19 mouse cellular contexts compared by ENCODE assay signal in the genomic region with DNA sequence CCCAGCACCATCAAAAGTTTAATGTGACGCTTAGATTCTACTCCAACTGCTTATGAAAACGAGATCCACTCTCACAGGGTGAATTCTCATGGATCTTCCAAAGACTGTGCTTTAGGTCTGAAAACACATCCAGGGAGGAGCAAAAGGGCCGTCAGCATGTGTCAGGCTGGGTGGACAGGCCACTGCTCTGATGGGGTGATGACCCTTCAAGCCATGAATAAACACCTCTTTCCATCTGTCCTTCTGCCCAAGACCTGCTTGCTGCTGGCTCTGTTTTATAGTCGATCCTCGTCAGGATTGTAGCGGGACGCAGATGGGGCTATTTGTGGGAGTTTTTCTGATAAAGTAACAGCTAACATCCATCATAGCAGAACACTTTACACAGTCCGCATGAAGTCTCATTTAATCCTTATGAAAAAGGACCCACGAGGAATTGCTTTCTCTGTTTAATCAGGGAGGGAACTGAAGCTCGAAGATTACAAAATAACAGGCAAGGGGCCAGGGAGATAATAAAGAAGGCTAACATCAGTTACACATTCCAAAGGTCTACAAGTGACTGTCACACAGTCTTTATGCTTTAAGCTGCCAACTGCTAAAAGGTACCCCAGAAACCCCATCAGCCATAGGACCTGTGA. TPM values are rescaled to one million over a fixed set of nuclear protein-coding genes. Genes with fewer than 3 reads are reported as not detected.
DNase-seq lines count a peak whose midpoint lies in the region; ATAC-seq lines count a peak whose summit lies in the region.
"Had no signal": no experiment of that assay in that cellular context is flagged by ENCODE, and none has a peak within 500 bp of the region (broad histone marks: within the 10 kb centered on the region; RNA-seq: fewer than 3 reads in every experiment).

No protein-coding gene starts in this region.

- ATAC-seq in forebrain, embryonic 12.5 days (ENCODE audit: low FRiP score), result no peak
- no peak for ATAC-seq in heart, embryonic 16.5 days (replicated peaks; ENCODE audit: extremely low read depth, insufficient read depth, low FRiP score)
- peak; percentile 64; the same call in 1 of the 2 replicates for ATAC-seq in liver, embryonic 16.5 days (ENCODE audit: low read depth)
- ATAC-seq: activated CD4-positive, CD25-positive, alpha-beta regulatory T cell, adult 4 months; inflammation-experienced regulatory T-cells, adult 6 months had no signal

- H3K27me3 ChIP-seq in forebrain, embryonic 12.5 days, result no peaks in the 10 kb centered on the region
- H3K27me3 ChIP-seq in forebrain, embryonic 10.5 days (ENCODE audit: poor library complexity, severe bottlenecking), result no peaks in the 10 kb centered on the region
- no peaks in the 10 kb centered on the region for H3K27me3 ChIP-seq in heart, embryonic 16.5 days (ENCODE audit: control insufficient read depth, insufficient read depth, low read length)
- no peaks in the 10 kb centered on the region for H3K27me3 ChIP-seq in heart, embryonic 10.5 days (ENCODE audit: insufficient read depth, poor library complexity, severe bottlenecking)
- H3K27me3 ChIP-seq in liver, embryonic 16.5 days (ENCODE audit: control insufficient read depth, insufficient read depth, low read depth, low read length), result no peaks in the 10 kb centered on the region
- no peaks in the 10 kb centered on the region for H3K27me3 ChIP-seq in embryonic facial prominence, embryonic 10.5 days (replicated peaks; ENCODE audit: low read depth, poor library complexity, severe bottlenecking)
- H3K27me3 ChIP-seq: midbrain, embryonic 12.5 days; neural tube, embryonic 12.5 days had no signal

- H3K4me1 ChIP-seq in forebrain, embryonic 12.5 days, result peaks cover 23% of the 10 kb centered on the region
- no peaks in the 10 kb centered on the region for H3K4me1 ChIP-seq in forebrain, embryonic 10.5 days
- peaks cover 29% of the 10 kb centered on the region for H3K4me1 ChIP-seq in heart, embryonic 16.5 days (ENCODE audit: control insufficient read depth, insufficient read depth, low read length)
- H3K4me1 ChIP-seq in heart, embryonic 10.5 days, result peaks cover 15% of the 10 kb centered on the region; the same call in 1 of the 2 replicates
- no peaks in the 10 kb centered on the region; the same call in none of the 2 replicates for H3K4me1 ChIP-seq in liver, embryonic 16.5 days (ENCODE audit: control insufficient read depth, low read depth, low read length)
- H3K4me1 ChIP-seq in embryonic facial prominence, embryonic 10.5 days, result peaks cover under 1% of the 10 kb centered on the region; the same call in 1 of the 2 replicates
- H3K4me1 ChIP-seq: limb, embryonic 10.5 days had no signal

- no peaks in the 10 kb centered on the region for H3K9me3 ChIP-seq in forebrain, embryonic 12.5 days
- no peaks in the 10 kb centered on the region for H3K9me3 ChIP-seq in forebrain, embryonic 10.5 days
- H3K9me3 ChIP-seq in heart, embryonic 16.5 days (replicated peaks; ENCODE audit: control insufficient read depth, low read length), result no peaks in the 10 kb centered on the region
- H3K9me3 ChIP-seq in heart, embryonic 10.5 days, result no peaks in the 10 kb centered on the region
- H3K9me3 ChIP-seq in liver, embryonic 16.5 days (replicated peaks; ENCODE audit: control insufficient read depth, low read length), result no peaks in the 10 kb centered on the region
- no peaks in the 10 kb centered on the region for H3K9me3 ChIP-seq in embryonic facial prominence, embryonic 10.5 days
- H3K9me3 ChIP-seq: limb, embryonic 10.5 days; midbrain, embryonic 12.5 days; neural tube, embryonic 12.5 days had no signal

- H3K27ac ChIP-seq in forebrain, embryonic 12.5 days, result 0 out of 2 replicates have a peak overlapping the region, but pooled peaks have one; percentile 37
- no peak overlapping the region for H3K27ac ChIP-seq in forebrain, embryonic 10.5 days
- H3K27ac ChIP-seq in heart, embryonic 16.5 days (ENCODE audit: low read length), result peak overlapping the region; percentile 55
- no peak overlapping the region for H3K27ac ChIP-seq in heart, embryonic 10.5 days
- H3K27ac ChIP-seq in liver, embryonic 16.5 days (ENCODE audit: low read length), result peak overlapping the region; percentile 59
- no peak overlapping the region for H3K27ac ChIP-seq in embryonic facial prominence, embryonic 10.5 days (replicated peaks)
- H3K27ac ChIP-seq: limb, embryonic 10.5 days; liver, embryonic 14.5 days had no signal

- H3K4me3 ChIP-seq in forebrain, embryonic 12.5 days (replicated peaks), result no peak overlapping the region
- H3K4me3 ChIP-seq in forebrain, embryonic 10.5 days, result no peak overlapping the region
- no peak overlapping the region for H3K4me3 ChIP-seq in heart, embryonic 16.5 days (ENCODE audit: low read length)
- H3K4me3 ChIP-seq in heart, embryonic 10.5 days, result no peak overlapping the region
- H3K4me3 ChIP-seq in liver, embryonic 16.5 days (ENCODE audit: low read depth, low read length), result no peak overlapping the region
- no peak overlapping the region for H3K4me3 ChIP-seq in embryonic facial prominence, embryonic 10.5 days
- H3K4me3 ChIP-seq: limb, embryonic 10.5 days; midbrain, embryonic 12.5 days; neural tube, embryonic 12.5 days had no signal

- no peak for DNase-seq in forebrain, embryonic 10.5 days (ENCODE audit: extremely low spot score, low spot score)
- no peak for DNase-seq in heart, embryonic 10.5 days (ENCODE audit: low spot score)
- DNase-seq in liver, result no peak
- DNase-seq in Muller cell, postnatal 12 days (ENCODE audit: inconsistent ontology term), result peak; percentile 42
- DNase-seq in embryonic facial prominence, embryonic 10.5 days (ENCODE audit: low spot score), result no peak
- DNase-seq: adrenal gland, postnatal 10 days; cerebellum, adult 9-10 months; kidney, postnatal 36 days; spleen, adult 18-20 months; thymus, postnatal 25 days had no signal

- H3K36me3 ChIP-seq in forebrain, embryonic 12.5 days (replicated peaks), result peaks cover 36% of the 10 kb centered on the region
- peaks cover 77% of the 10 kb centered on the region for H3K36me3 ChIP-seq in forebrain, embryonic 10.5 days (replicated peaks)
- peaks cover 16% of the 10 kb centered on the region for H3K36me3 ChIP-seq in heart, embryonic 16.5 days (ENCODE audit: control insufficient read depth, insufficient read depth)
- peaks cover 38% of the 10 kb centered on the region for H3K36me3 ChIP-seq in heart, embryonic 10.5 days
- peaks cover 6% of the 10 kb centered on the region; the same call in 1 of the 2 replicates for H3K36me3 ChIP-seq in liver, embryonic 16.5 days (ENCODE audit: control insufficient read depth, insufficient read depth)
- peaks cover 82% of the 10 kb centered on the region for H3K36me3 ChIP-seq in embryonic facial prominence, embryonic 10.5 days (replicated peaks)

- H3K9ac ChIP-seq in forebrain, embryonic 12.5 days, result no peak overlapping the region
- H3K9ac ChIP-seq in heart, embryonic 16.5 days (ENCODE audit: low read length), result no peak overlapping the region
- no peak overlapping the region for H3K9ac ChIP-seq in liver, embryonic 16.5 days (ENCODE audit: low read depth, low read length)
- H3K9ac ChIP-seq: liver, embryonic 14.5 days; midbrain, embryonic 12.5 days; neural tube, embryonic 12.5 days had no signal

- WGBS in forebrain, embryonic 12.5 days, result 85% methylated on average over 10 of the region's 10 CpGs
- 92% methylated on average over 10 of the region's 10 CpGs for WGBS in forebrain, embryonic 10.5 days
- 45% methylated on average over 10 of the region's 10 CpGs for WGBS in heart, embryonic 16.5 days
- 75% methylated on average over 10 of the region's 10 CpGs for WGBS in heart, embryonic 10.5 days
- WGBS in liver, embryonic 16.5 days (ENCODE audit: insufficient replicate concordance), result 59% methylated on average over 10 of the region's 10 CpGs
- 89% methylated on average over 10 of the region's 10 CpGs for WGBS in embryonic facial prominence, embryonic 10.5 days

- H3K4me2 ChIP-seq in forebrain, embryonic 12.5 days, result no peak overlapping the region
- no peak overlapping the region for H3K4me2 ChIP-seq in heart, embryonic 16.5 days (ENCODE audit: low read depth, low read length)
- H3K4me2 ChIP-seq in liver, embryonic 16.5 days (ENCODE audit: low read depth, low read length), result no peak overlapping the region
- H3K4me2 ChIP-seq: midbrain, embryonic 12.5 days; neural tube, embryonic 12.5 days had no signal

RNA-seq across cellular contexts. Expression of a gene that starts 25.5 kb away (rescaled TPM):
- 0.63 and 0.69 TPM in 2 replicates for polyA plus RNA-seq in forebrain, embryonic 12.5 days (2016; fragmentation: Nextera tagmentation; extraction: Ambion mirVana)
- 0.12 and 0.14 TPM in 2 replicates for polyA plus RNA-seq in forebrain, embryonic 10.5 days (2016; fragmentation: Nextera tagmentation; extraction: Ambion mirVana)
- 0.32 and 0.64 TPM in 2 replicates for polyA plus RNA-seq in heart, embryonic 16.5 days (2015; fragmentation: Nextera tagmentation; extraction: Ambion mirVana)
- polyA plus RNA-seq in heart, embryonic 10.5 days (2016; fragmentation: Nextera tagmentation; extraction: Ambion mirVana), result 0.41 and 0.70 TPM in 2 replicates
- polyA plus RNA-seq in liver, embryonic 16.5 days (2015; fragmentation: Nextera tagmentation; extraction: Ambion mirVana), result 0.04 TPM in 1 of 2 replicates, not detected in the other
- 0.42 and 0.47 TPM in 2 replicates for polyA plus RNA-seq in embryonic facial prominence, embryonic 10.5 days (2016; fragmentation: Nextera tagmentation; extraction: Ambion mirVana)
- polyA plus RNA-seq: limb, embryonic 10.5 days had no signal

RNA-seq across cellular contexts. Expression of a gene that starts 39.9 kb away (rescaled TPM):
- polyA plus RNA-seq in forebrain, embryonic 12.5 days (2016; fragmentation: Nextera tagmentation; extraction: Ambion mirVana), result 37.8 and 71.4 TPM in 2 replicates
- polyA plus RNA-seq in forebrain, embryonic 10.5 days (2016; fragmentation: Nextera tagmentation; extraction: Ambion mirVana), result 12.3 and 15.7 TPM in 2 replicates
- 14.5 and 34.1 TPM in 2 replicates for polyA plus RNA-seq in heart, embryonic 16.5 days (2015; fragmentation: Nextera tagmentation; extraction: Ambion mirVana)
- polyA plus RNA-seq in heart, embryonic 10.5 days (2016; fragmentation: Nextera tagmentation; extraction: Ambion mirVana), result 27.7 and 39.4 TPM in 2 replicates
- 2.9 and 3.2 TPM in 2 replicates for polyA plus RNA-seq in liver, embryonic 16.5 days (2015; fragmentation: Nextera tagmentation; extraction: Ambion mirVana)
- 41.9 and 43.3 TPM in 2 replicates for polyA plus RNA-seq in embryonic facial prominence, embryonic 10.5 days (2016; fragmentation: Nextera tagmentation; extraction: Ambion mirVana)

Comparison
In these comparisons a context has a peak if more than half of its experiments do, and no peak if none do; other contexts are left out.
1. H3K27ac ChIP-seq: peak in forebrain, embryonic 12.5 days (single experiment), heart, embryonic 16.5 days (single experiment) and liver, embryonic 16.5 days (single experiment); none in forebrain, embryonic 10.5 days (single experiment), heart, embryonic 10.5 days (single experiment) and embryonic facial prominence, embryonic 10.5 days (single experiment).